Mouse (Mus musculus) midbrain, embryonic 13.5 days (tissue): Measurements from ENCODE around the gene B3glct. TPM values are rescaled to one million over a fixed set of nuclear protein-coding genes. Genes with fewer than 3 reads are reported as not detected.

Experiments used
- ATAC-seq: fragments of 200-750 bp; cut with Nextera tagmentation; 2 replicates; pipeline ENCODE4 v1.8.0; 2017; ENCODE audit warnings: mild to moderate bottlenecking, moderate TSS enrichment, moderate library complexity
- H3K27ac ChIP-seq: fragments of 300-500 bp; sonication (generic); 2 replicates; pipeline ENCODE4 v1.5.1; 2015; ENCODE audit warnings: inconsistent platforms, mild to moderate bottlenecking, moderate library complexity
- H3K27me3 ChIP-seq: fragments of 300-500 bp; sonication (generic); 2 replicates; pipeline ENCODE4 v1.6.1; 2015; ENCODE audit warnings: mild to moderate bottlenecking, inconsistent platforms
- H3K36me3 ChIP-seq: fragments of 300-500 bp; sonication (generic); 2 replicates; pipeline ENCODE4 v1.6.1; 2015; ENCODE audit warnings: mild to moderate bottlenecking, inconsistent platforms
- H3K4me1 ChIP-seq: fragments of 300-500 bp; sonication (generic); replicated peaks from 2 replicates; pipeline ENCODE4 v1.6.1; 2015; ENCODE audit warnings: inconsistent platforms
- H3K4me2 ChIP-seq: fragments of 300-500 bp; sonication (generic); replicated peaks from 2 replicates; pipeline ENCODE4 v1.6.1; 2015; ENCODE audit warnings: moderate library complexity, mild to moderate bottlenecking, inconsistent platforms
- H3K4me3 ChIP-seq: fragments of 300-500 bp; sonication (generic); replicated peaks from 2 replicates; pipeline ENCODE4 v1.5.1; 2015; ENCODE audit warnings: mild to moderate bottlenecking, inconsistent platforms
- H3K9ac ChIP-seq: fragments of 300-500 bp; sonication (generic); replicated peaks from 2 replicates; pipeline ENCODE4 v1.6.1; 2015; ENCODE audit warnings: mild to moderate bottlenecking, inconsistent platforms
- H3K9me3 ChIP-seq: fragments of 300-500 bp; sonication (generic); 2 replicates; pipeline ENCODE4 v1.6.1; 2016; ENCODE audit warnings: mild to moderate bottlenecking, inconsistent platforms
- WGBS: fragments of 180-500 bp; shearing (Covaris S2); methylation state at CpG from one replicate; pipeline ENCODE4 v1.1.7; 2015; 5-methylcytosine and 5-hydroxymethylcytosine counted together
- polyA plus RNA-seq: library from polyadenylated mRNA; unstranded; fragments of >200 nt; fragmentation: Nextera tagmentation; extraction: Ambion mirVana; gene quantifications from 2 replicates; pipeline ENCODE4 v1.2.1, GENCODE M21; 2015

The B3glct gene
- polyA plus RNA-seq, 1 experiment from 2014 or later, result 13.9 TPM

DNA sequence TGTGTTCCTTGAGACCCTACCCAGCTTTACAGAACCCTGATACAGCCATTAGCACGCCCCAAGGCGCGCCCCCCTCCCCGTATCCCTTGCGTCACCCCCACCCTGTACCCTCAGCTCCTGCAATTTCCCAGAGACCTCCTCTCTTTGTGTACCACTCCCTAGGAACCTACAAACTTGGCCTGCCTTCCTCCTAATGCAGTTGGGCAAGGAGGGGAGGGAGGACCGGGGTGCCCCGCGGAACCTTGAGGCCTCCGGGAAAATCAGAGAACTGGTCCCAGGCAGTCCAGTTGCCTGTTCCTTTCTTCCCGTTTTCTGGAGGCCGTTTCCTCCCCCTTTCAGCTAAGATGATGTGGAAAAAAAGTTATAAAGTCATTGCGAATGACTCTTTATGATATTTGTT is 1.3 kb downstream of the B3glct start:
- peak overlapping the region; percentile 73 for H3K4me3 ChIP-seq
- no peaks in the 10 kb centered on the region for H3K36me3 ChIP-seq
- WGBS, result 9% methylated on average over 12 of the region's 12 CpGs
- H3K27me3 ChIP-seq, result no peaks in the 10 kb centered on the region
- H3K4me2 ChIP-seq, result peak overlapping the region; percentile 92
- H3K4me1 ChIP-seq, result peaks cover 10% of the 10 kb centered on the region; the same call in 1 of the 2 replicates
- H3K9me3 ChIP-seq, result no peaks in the 10 kb centered on the region
- ATAC-seq, result no peak; the same call in 1 of the 2 replicates
- no peak overlapping the region for H3K27ac ChIP-seq
- H3K9ac ChIP-seq, result peak overlapping the region; percentile 82

DNA sequence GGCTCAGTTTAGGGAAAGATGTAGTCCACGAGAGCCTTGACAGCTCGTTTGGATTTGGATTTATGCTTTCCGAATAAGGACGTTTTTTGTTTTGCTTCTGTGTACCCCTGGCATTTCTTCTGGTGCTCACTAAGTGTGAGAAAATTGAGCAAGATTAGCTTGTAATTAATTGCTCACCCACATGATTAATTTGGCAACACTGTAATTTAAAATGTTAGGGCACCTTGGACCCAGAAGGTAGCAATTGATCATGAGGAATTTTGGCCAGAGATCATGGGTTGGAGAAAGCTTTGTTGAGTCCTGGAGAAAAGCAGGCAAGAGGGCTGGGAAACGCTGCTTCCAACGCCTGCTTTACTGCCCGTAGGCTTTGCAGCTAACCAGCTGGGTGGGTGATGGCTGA is 1.9 kb downstream of the B3glct start:
- WGBS, result 70% methylated on average over 7 of the region's 7 CpGs
- Histone ChIP-seq H3K9me3 (no peaks in the 10 kb centered on the region), H3K9ac (no peak overlapping the region), H3K36me3 (no peaks in the 10 kb centered on the region), H3K4me3 (no peak overlapping the region), H3K4me1 (peaks cover 10% of the 10 kb centered on the region; the same call in 1 of the 2 replicates), H3K27me3 (no peaks in the 10 kb centered on the region), H3K27ac (no peak overlapping the region), H3K4me2 (peak overlapping the region; percentile 92; the same call in 1 of the 2 replicates)
- ATAC-seq, result no peak

DNA sequence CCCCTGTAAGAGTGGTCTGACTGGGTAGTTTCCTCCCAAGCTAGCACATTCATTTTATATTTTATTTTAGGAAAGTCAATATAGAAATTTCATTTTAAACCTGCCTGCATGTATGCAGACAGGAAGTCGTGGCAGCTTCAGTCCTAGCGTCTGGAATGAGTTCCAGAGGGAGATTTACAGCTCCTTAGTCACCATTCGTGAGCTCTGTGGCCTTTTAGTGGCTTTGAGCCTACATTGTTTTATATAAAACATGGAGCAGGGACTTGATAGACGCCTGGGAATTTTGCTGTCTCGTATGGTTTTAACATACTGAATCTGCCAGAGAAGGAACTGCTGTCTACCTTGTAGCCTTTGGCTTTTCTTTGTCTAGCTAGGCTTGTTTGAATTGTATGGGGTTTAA is 2.9 kb downstream of the B3glct start:
- Histone ChIP-seq H3K4me2 (no peak overlapping the region), H3K9ac (no peak overlapping the region), H3K36me3 (no peaks in the 10 kb centered on the region), H3K27ac (no peak overlapping the region), H3K9me3 (no peaks in the 10 kb centered on the region), H3K27me3 (no peaks in the 10 kb centered on the region), H3K4me3 (no peak overlapping the region), H3K4me1 (peaks cover 10% of the 10 kb centered on the region; the same call in 1 of the 2 replicates)
- 82% methylated on average over 5 of the region's 5 CpGs for WGBS
- no peak for ATAC-seq

DNA sequence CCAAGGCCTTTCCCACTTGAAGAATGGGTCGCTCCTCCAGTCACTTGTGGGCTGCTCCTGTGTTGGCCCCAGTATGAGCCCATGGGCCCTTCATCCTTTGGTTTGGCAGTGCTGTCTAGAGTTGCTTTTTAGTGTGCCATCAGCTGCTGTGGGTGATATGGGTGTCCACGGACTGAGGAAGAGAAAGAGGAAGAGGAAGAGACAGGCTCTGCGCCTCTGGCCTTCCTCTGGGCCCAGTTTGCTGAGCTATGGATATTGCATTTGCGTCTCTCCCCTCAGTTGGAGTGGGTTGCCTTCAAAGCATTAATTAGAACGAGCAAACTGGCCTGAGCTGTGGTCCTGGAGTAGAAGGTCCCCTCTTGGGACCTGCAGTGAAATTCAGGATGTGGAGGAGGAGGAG is 11.8 kb downstream of the B3glct start:
- Histone ChIP-seq H3K9me3 (no peaks in the 10 kb centered on the region), H3K4me3 (no peak overlapping the region), H3K9ac (no peak overlapping the region), H3K36me3 (no peaks in the 10 kb centered on the region), H3K4me1 (no peaks in the 10 kb centered on the region), H3K4me2 (no peak overlapping the region), H3K27ac (no peak overlapping the region), H3K27me3 (no peaks in the 10 kb centered on the region)
- no peak for ATAC-seq
- 77% methylated on average over 5 of the region's 5 CpGs for WGBS

DNA sequence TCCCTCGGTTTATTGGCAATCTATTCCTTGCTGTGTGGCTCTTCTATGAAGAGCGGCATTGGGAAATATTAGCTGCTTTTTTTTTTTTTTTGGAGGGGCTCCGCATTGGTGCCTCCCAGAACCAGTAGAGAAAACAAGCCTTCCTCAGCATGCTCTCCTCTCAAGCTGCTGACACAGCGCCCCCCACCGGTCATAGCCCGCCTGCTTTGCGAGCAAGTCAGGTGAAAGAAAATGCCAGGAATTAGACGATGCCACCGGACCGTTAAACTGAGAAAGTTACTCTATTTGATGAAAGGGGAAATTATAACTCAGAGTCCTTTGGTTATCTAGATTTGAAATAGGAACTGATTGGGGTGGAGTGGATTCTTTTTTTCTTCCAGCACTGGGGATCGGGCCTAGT is 14.5 kb downstream of the B3glct start:
- ATAC-seq, result no peak
- H3K4me1 ChIP-seq, result no peaks in the 10 kb centered on the region
- no peaks in the 10 kb centered on the region for H3K9me3 ChIP-seq
- no peak overlapping the region for H3K4me3 ChIP-seq
- H3K27me3 ChIP-seq, result no peaks in the 10 kb centered on the region
- H3K27ac ChIP-seq, result no peak overlapping the region
- peaks cover 7% of the 10 kb centered on the region; the same call in 1 of the 2 replicates for H3K36me3 ChIP-seq
- H3K4me2 ChIP-seq, result no peak overlapping the region
- WGBS, result 81% methylated on average over 11 of the region's 11 CpGs
- no peak overlapping the region for H3K9ac ChIP-seq

DNA sequence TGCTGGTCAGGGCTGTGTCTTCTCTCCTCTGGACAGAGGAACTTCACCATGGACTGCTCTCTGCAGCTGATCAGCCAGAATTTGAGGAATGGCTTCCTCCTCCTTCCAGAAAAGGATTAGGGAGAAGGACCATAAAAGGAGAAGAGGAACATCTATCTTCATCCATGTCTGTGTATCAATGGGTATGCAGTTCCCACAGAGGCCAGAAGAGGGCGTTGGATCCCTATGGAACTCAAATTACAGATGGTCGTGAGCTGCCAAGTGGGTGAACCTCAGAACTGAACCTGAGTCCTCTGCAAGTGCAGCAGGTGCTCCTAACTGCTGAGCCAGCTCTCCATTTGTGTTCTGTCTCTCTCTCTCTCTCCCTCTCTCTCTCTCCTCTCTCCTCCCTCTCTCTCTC is 15.2 kb downstream of the B3glct start:
- no peak overlapping the region for H3K27ac ChIP-seq
- H3K9me3 ChIP-seq, result no peaks in the 10 kb centered on the region
- H3K4me2 ChIP-seq, result no peak overlapping the region
- H3K36me3 ChIP-seq, result peaks cover 7% of the 10 kb centered on the region; the same call in 1 of the 2 replicates
- H3K4me1 ChIP-seq, result no peaks in the 10 kb centered on the region
- H3K4me3 ChIP-seq, result no peak overlapping the region
- H3K27me3 ChIP-seq, result no peaks in the 10 kb centered on the region
- no peak overlapping the region for H3K9ac ChIP-seq
- WGBS, result 83% methylated on average over 2 of the region's 2 CpGs
- no peak for ATAC-seq

DNA sequence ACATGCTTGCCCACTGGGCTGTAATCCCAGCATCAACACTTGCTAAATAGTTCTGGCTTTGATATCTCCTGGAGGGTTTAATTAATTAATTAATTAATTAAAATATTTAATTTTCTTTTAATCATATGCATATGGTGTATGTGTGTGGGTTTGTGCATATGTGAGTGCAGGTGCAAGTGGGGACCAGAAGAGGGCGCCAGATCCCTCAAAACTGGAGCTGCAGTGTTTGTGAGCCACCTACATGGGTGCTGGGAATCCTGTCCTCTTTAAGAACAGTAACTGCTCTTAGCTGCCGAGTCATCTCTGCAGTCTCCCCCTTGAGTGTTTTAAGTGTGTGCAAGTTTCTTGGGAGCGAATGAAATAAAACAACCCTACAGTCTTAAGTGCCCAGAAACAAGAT is 15.9 kb downstream of the B3glct start:
- no peak overlapping the region for H3K4me3 ChIP-seq
- peaks cover 7% of the 10 kb centered on the region; the same call in 1 of the 2 replicates for H3K36me3 ChIP-seq
- H3K4me2 ChIP-seq, result no peak overlapping the region
- H3K4me1 ChIP-seq, result no peaks in the 10 kb centered on the region
- H3K9ac ChIP-seq, result no peak overlapping the region
- ATAC-seq, result no peak
- WGBS, result 83% methylated on average over 3 of the region's 3 CpGs
- H3K9me3 ChIP-seq, result no peaks in the 10 kb centered on the region
- no peak overlapping the region for H3K27ac ChIP-seq
- H3K27me3 ChIP-seq, result no peaks in the 10 kb centered on the region

DNA sequence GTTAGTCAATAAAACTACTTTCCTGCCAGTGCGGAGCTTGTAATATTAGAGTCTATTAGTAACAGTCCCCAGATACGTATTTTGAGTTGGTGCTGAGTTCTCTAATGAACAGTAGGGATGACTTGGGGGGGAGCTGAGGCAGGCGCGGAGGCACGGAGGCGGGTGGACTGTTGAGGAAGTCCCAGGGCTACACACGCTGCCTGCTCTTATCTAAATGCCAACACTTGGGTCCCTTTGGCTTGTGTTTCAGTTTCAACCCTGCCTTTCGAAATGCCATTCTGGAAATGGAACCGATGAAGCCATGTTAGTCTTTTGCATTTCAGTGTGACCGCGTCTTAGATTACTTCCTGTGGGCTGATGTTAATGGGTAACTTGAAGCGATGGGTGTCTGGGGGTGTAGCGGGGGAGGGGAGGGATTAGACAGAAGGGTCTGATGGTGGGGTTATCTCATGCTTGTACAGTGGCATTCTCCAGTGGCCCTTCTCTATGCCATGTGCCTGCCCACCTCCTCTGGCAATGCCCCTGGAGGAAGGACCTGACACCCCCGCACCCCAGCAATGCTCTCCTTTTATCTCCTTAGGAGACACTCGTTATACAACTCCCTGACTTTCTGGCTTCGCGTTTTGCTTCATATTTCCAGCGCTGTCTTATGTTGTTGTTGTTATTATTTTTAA is 17.2 kb downstream of the B3glct start:
- no peak for ATAC-seq
- Histone ChIP-seq H3K27me3 (no peaks in the 10 kb centered on the region), H3K4me3 (no peak overlapping the region), H3K9me3 (0 out of 2 replicates have a peak, but pooled peaks cover 3% of the 10 kb centered on the region), H3K27ac (no peak overlapping the region), H3K9ac (no peak overlapping the region), H3K36me3 (peaks cover 7% of the 10 kb centered on the region; the same call in 1 of the 2 replicates), H3K4me1 (no peaks in the 10 kb centered on the region), H3K4me2 (no peak overlapping the region)
- WGBS, result 91% methylated on average over 18 of the region's 18 CpGs

DNA sequence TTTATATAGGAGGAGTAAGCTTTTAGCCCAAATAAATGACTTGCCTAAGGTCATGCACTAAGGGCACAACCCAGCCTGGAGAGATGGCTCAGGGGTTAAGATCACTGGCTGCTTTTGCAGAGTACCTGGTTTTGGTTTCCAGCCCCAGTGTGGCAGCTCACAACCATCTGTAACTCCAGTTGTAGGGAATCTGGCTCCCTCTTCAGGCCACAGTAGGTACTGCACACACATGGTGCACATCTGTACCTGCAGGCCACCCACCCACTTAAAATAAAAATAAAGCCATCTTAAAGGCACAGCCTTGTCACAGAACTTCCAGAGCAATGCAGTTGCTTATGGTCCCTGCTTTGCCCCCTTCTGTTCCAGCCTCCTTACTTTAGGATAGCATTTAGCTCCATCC is 24.7 kb downstream of the B3glct start:
- Histone ChIP-seq H3K4me1 (no peaks in the 10 kb centered on the region), H3K36me3 (peaks cover under 1% of the 10 kb centered on the region; the same call in 1 of the 2 replicates), H3K27me3 (no peaks in the 10 kb centered on the region), H3K4me2 (no peak overlapping the region), H3K9ac (no peak overlapping the region), H3K27ac (no peak overlapping the region), H3K4me3 (no peak overlapping the region), H3K9me3 (peaks cover 6% of the 10 kb centered on the region; the same call in 1 of the 2 replicates)
- no peak for ATAC-seq

DNA sequence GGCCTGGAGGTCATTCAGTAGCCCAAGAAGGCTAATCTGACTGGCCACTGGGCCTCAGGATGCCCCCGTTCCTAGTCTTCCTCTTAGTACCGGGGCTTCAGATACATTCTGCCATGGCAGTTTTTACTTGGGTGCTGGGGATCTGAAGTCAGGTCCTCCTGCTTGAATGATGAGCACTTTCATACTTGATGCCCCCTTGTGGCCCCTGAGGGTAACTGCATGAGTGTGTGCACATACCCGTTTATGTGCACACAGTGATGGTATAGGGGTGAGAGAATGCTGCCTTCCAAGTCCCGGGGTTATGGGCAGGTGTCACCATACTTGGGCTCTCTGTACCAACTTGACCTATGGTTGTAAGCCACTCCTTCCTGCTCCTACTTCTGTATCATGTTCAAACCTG is 33.5 kb downstream of the B3glct start:
- H3K27me3 ChIP-seq, result no peaks in the 10 kb centered on the region
- no peak overlapping the region for H3K4me3 ChIP-seq
- no peak overlapping the region for H3K9ac ChIP-seq
- peaks cover 6% of the 10 kb centered on the region for H3K36me3 ChIP-seq
- H3K9me3 ChIP-seq, result peaks cover 3% of the 10 kb centered on the region
- 98% methylated on average over 4 of the region's 4 CpGs for WGBS
- no peak overlapping the region for H3K4me2 ChIP-seq
- H3K4me1 ChIP-seq, result peaks cover 28% of the 10 kb centered on the region
- H3K27ac ChIP-seq, result no peak overlapping the region
- no peak for ATAC-seq

DNA sequence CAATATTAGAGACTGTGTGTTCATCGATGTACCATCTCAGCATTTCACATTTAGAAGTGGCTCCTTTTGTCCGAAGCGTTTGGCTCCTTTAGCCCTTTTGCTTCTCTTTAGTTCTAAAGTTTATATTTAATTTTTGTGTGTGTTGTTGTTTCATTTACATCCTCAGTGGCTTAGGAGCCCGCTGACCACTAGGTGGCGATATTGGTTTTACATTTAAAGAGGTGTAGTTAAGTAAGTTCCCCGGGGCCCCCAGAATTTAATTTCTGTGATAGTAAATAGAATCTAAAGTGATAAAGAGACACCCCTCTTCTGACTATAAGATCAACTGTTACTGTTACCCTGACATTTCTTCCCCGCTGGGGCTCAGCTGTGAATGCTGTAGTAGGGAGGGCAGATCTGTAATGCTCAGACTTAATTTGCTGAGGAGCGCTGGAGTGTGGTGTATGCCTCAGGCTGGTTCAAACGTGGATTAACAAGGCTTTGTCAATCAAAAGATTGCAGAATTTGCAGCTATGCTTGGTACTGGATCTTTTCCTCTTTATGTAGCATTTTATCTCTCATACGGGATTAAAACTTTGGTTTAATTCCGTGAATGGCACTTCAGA is 35.2 kb downstream of the B3glct start:
- Histone ChIP-seq H3K36me3 (peaks cover under 1% of the 10 kb centered on the region; the same call in 1 of the 2 replicates), H3K4me2 (peak overlapping the region; percentile 36)

DNA sequence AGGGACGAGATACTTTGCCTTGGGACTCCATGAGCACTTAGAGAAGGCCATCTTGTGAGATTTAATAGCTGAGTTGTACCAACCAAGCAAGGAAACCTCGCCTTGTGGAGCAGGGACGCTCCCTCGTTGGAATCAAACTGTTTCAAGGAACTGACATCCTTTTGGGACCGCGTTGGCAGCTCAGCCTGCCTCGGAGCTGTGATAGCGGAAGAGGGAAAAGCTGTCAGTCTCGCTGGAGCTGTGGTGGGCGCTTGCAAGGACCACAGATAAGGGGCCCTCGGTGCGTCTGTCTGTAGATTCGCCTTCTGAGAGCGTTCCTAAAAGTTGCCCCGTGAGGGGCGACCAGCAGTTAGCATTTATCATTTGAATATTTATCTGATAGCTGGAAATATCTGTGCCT is 35.8 kb downstream of the B3glct start:
- Histone ChIP-seq H3K9me3 (peaks cover 3% of the 10 kb centered on the region), H3K4me3 (no peak overlapping the region), H3K27ac (peak overlapping the region; percentile 74), H3K4me2 (peak overlapping the region; percentile 36), H3K27me3 (no peaks in the 10 kb centered on the region), H3K4me1 (peaks cover 28% of the 10 kb centered on the region), H3K36me3 (no peaks in the 10 kb centered on the region), H3K9ac (no peak overlapping the region)
- 69% methylated on average over 16 of the region's 16 CpGs for WGBS
- peak; percentile 43; the same call in 1 of the 2 replicates for ATAC-seq

More for the DNA sequence above, 35.2 kb downstream of the B3glct start:
- Histone ChIP-seq H3K9me3 (peaks cover 6% of the 10 kb centered on the region), H3K27ac (peak overlapping the region; percentile 74), H3K9ac (no peak overlapping the region), H3K4me3 (no peak overlapping the region), H3K27me3 (no peaks in the 10 kb centered on the region), H3K4me1 (peaks cover 28% of the 10 kb centered on the region)
- ATAC-seq, result peak; percentile 87
- 43% methylated on average over 11 of the region's 11 CpGs for WGBS
